In the genomic region with DNA sequence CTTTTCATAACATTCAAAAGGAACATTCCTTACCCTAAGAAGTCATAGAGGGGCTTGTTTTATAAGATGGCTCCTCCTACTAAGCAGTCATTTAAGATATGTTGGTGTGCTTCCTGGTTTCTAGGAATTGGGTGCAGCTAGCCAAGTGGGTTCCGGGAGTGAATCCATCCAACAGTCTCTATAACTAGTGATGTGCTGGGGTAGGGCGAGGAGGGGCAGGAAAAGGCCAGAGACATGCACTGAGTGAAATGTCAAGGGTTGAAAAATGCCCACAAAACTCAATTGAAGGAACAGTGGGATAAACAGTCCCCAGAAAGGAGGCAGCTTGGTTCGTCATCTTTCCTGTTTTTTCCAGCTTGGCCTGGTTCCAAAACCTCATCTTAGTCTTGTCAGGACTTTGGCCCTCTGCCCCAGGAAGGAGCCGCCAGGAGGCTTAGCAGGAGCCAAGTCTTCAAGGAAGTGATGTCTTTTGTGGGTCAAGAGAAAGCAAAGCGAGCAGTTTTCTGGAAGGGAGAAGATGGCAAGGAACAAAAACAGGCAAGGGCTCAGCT, we compare ENCODE assay signal across 9 mouse cellular contexts. TPM values are rescaled to one million over a fixed set of nuclear protein-coding genes. Genes with fewer than 3 reads are reported as not detected.
DNase-seq lines count a peak whose midpoint lies in the region; ATAC-seq and TF ChIP-seq lines count a peak whose summit lies in the region.
"Had no signal": no experiment of that assay in that cellular context is flagged by ENCODE, and none has a peak within 500 bp of the region (broad histone marks: within the 10 kb centered on the region; RNA-seq: fewer than 3 reads in every experiment).

No protein-coding gene starts in this region.

- H3K4me2 ChIP-seq in midbrain, embryonic 14.5 days (ENCODE audit: low read length): no peak overlapping the region
- H3K4me2 ChIP-seq in midbrain, embryonic 16.5 days (ENCODE audit: low read length): no peak overlapping the region
- no peak overlapping the region for H3K4me2 ChIP-seq in liver, postnatal 0 days (ENCODE audit: low read depth, low read length)
- peak overlapping the region; percentile 26; the same call in 1 of the 2 replicates for H3K4me2 ChIP-seq in stomach, embryonic 15.5 days
- H3K4me2 ChIP-seq: limb, embryonic 12.5 days had no signal

- WGBS in midbrain, embryonic 14.5 days: 59% methylated on average over 5 of the region's 5 CpGs
- 63% methylated on average over 5 of the region's 5 CpGs for WGBS in midbrain, embryonic 16.5 days
- WGBS in heart, embryonic 10.5 days: 67% methylated on average over 5 of the region's 5 CpGs
- WGBS in liver, postnatal 0 days (ENCODE audit: insufficient replicate concordance): 60% methylated on average over 5 of the region's 5 CpGs
- WGBS in stomach, embryonic 15.5 days: 27% methylated on average over 5 of the region's 5 CpGs

- ATAC-seq in midbrain, embryonic 14.5 days (ENCODE audit: low FRiP score, low TSS enrichment): no peak
- no peak for ATAC-seq in midbrain, embryonic 16.5 days
- ATAC-seq in common myeloid progenitor, adult 5-6 weeks (replicated peaks; ENCODE audit: low read depth, poor library complexity, severe bottlenecking): peak; percentile 22
- ATAC-seq in liver, postnatal 0 days: peak; percentile 14; the same call in 1 of the 2 replicates
- ATAC-seq in stomach, embryonic 15.5 days (ENCODE audit: insufficient read depth, low FRiP score, low read depth): peak; percentile 41; the same call in 1 of the 2 replicates

- H3K36me3 ChIP-seq in midbrain, embryonic 14.5 days (ENCODE audit: control insufficient read depth, insufficient read depth, low read length): no peaks in the 10 kb centered on the region
- no peaks in the 10 kb centered on the region for H3K36me3 ChIP-seq in midbrain, embryonic 16.5 days (ENCODE audit: control insufficient read depth, insufficient read depth, low read length)
- no peaks in the 10 kb centered on the region for H3K36me3 ChIP-seq in heart, embryonic 10.5 days
- H3K36me3 ChIP-seq in liver, postnatal 0 days (replicated peaks; ENCODE audit: insufficient read depth, low read length): no peaks in the 10 kb centered on the region
- no peaks in the 10 kb centered on the region for H3K36me3 ChIP-seq in stomach, embryonic 15.5 days
- H3K36me3 ChIP-seq: limb, embryonic 12.5 days had no signal

- H3K4me1 ChIP-seq in midbrain, embryonic 14.5 days (ENCODE audit: control insufficient read depth, insufficient read depth, low read length): 0 out of 2 replicates have a peak, but pooled peaks cover 2% of the 10 kb centered on the region
- peaks cover 2% of the 10 kb centered on the region; the same call in 1 of the 2 replicates for H3K4me1 ChIP-seq in midbrain, embryonic 16.5 days (ENCODE audit: control insufficient read depth, insufficient read depth, low read length)
- H3K4me1 ChIP-seq in heart, embryonic 10.5 days: peaks cover 25% of the 10 kb centered on the region
- H3K4me1 ChIP-seq in liver, postnatal 0 days (ENCODE audit: insufficient read depth): peaks cover 26% of the 10 kb centered on the region
- H3K4me1 ChIP-seq in stomach, embryonic 15.5 days: peaks cover 27% of the 10 kb centered on the region

- 0 out of 2 replicates have a peak overlapping the region, but pooled peaks have one; percentile 8 for H3K27ac ChIP-seq in midbrain, embryonic 14.5 days (replicated peaks; ENCODE audit: low read depth, low read length)
- no peak overlapping the region for H3K27ac ChIP-seq in midbrain, embryonic 16.5 days (ENCODE audit: low read length)
- peak overlapping the region; percentile 25; the same call in 1 of the 2 replicates for H3K27ac ChIP-seq in heart, embryonic 10.5 days
- peak overlapping the region; percentile 77 for H3K27ac ChIP-seq in liver, postnatal 0 days (ENCODE audit: low read depth)
- peak overlapping the region; percentile 51 for H3K27ac ChIP-seq in stomach, embryonic 15.5 days

- H3K9me3 ChIP-seq in midbrain, embryonic 14.5 days (ENCODE audit: control insufficient read depth, low read length): no peaks in the 10 kb centered on the region
- H3K9me3 ChIP-seq in midbrain, embryonic 16.5 days (replicated peaks; ENCODE audit: control insufficient read depth, low read length, poor library complexity, severe bottlenecking): no peaks in the 10 kb centered on the region
- no peaks in the 10 kb centered on the region for H3K9me3 ChIP-seq in heart, embryonic 10.5 days
- no peaks in the 10 kb centered on the region for H3K9me3 ChIP-seq in liver, postnatal 0 days (ENCODE audit: low read length)
- H3K9me3 ChIP-seq in stomach, embryonic 15.5 days: no peaks in the 10 kb centered on the region

- no peak overlapping the region for H3K4me3 ChIP-seq in midbrain, embryonic 14.5 days (replicated peaks; ENCODE audit: low read depth, low read length)
- H3K4me3 ChIP-seq in midbrain, embryonic 16.5 days (ENCODE audit: low read depth, low read length): no peak overlapping the region
- H3K4me3 ChIP-seq in heart, embryonic 10.5 days: no peak overlapping the region
- no peak overlapping the region for H3K4me3 ChIP-seq in liver, postnatal 0 days (ENCODE audit: low read depth, low read length)
- H3K4me3 ChIP-seq in stomach, embryonic 15.5 days (replicated peaks): no peak overlapping the region
- H3K4me3 ChIP-seq: limb, embryonic 12.5 days had no signal

- TF ChIP-seq EP300 in liver, postnatal 0 days (IDR thresholded peaks at IDR 0.05; ENCODE audit: low read depth): peak; percentile 71

- H3K27me3 ChIP-seq in midbrain, embryonic 14.5 days (ENCODE audit: control insufficient read depth, insufficient read depth, low read length): no peaks in the 10 kb centered on the region
- no peaks in the 10 kb centered on the region for H3K27me3 ChIP-seq in midbrain, embryonic 16.5 days (ENCODE audit: control insufficient read depth, insufficient read depth, low read depth, low read length)
- no peaks in the 10 kb centered on the region for H3K27me3 ChIP-seq in heart, embryonic 10.5 days (ENCODE audit: insufficient read depth, poor library complexity, severe bottlenecking)
- no peaks in the 10 kb centered on the region for H3K27me3 ChIP-seq in liver, postnatal 0 days (ENCODE audit: insufficient read depth, low read length)
- no peaks in the 10 kb centered on the region for H3K27me3 ChIP-seq in stomach, embryonic 15.5 days (replicated peaks)
- H3K27me3 ChIP-seq: limb, embryonic 12.5 days had no signal

- peak; percentile 63 for DNase-seq in midbrain, embryonic 14.5 days
- DNase-seq in heart, embryonic 10.5 days (ENCODE audit: low spot score): no peak
- peak; percentile 95 for DNase-seq in kidney, postnatal 10 days
- DNase-seq in liver, postnatal 0 days: peak; percentile 53
- DNase-seq in natural killer cell, adult 2 months (ENCODE audit: low spot score in 2 of 2): no peak

- no peak for TF ChIP-seq CTCF in liver, postnatal 0 days (IDR thresholded peaks at IDR 0.05; ENCODE audit: low read depth)

- H3K9ac ChIP-seq in midbrain, embryonic 14.5 days (replicated peaks; ENCODE audit: low read length): no peak overlapping the region
- H3K9ac ChIP-seq in midbrain, embryonic 16.5 days (ENCODE audit: low read depth, low read length): no peak overlapping the region
- H3K9ac ChIP-seq in liver, postnatal 0 days (replicated peaks): no peak overlapping the region
- H3K9ac ChIP-seq in stomach, embryonic 15.5 days: no peak overlapping the region
- H3K9ac ChIP-seq: limb, embryonic 12.5 days had no signal

RNA-seq across cellular contexts. Expression of a gene that starts 24.0 kb away (rescaled TPM):
- 83.2 and 83.5 TPM in 2 replicates for polyA plus RNA-seq in midbrain, embryonic 14.5 days (2014; fragmentation: Nextera tagmentation; extraction: Ambion mirVana)
- 68.7 and 76.8 TPM in 2 replicates for polyA plus RNA-seq in midbrain, embryonic 16.5 days (2015; fragmentation: Nextera tagmentation; extraction: Ambion mirVana)
- 160 and 201 TPM in 2 replicates for total RNA-seq in common myeloid progenitor, adult 5-6 weeks (2017)
- 54.7 and 69.5 TPM in 2 replicates for polyA plus RNA-seq in heart, embryonic 10.5 days (2016; fragmentation: Nextera tagmentation; extraction: Ambion mirVana)
- 30.1 and 30.5 TPM in 2 replicates for polyA plus RNA-seq in liver, postnatal 0 days (2015; fragmentation: Nextera tagmentation; extraction: Ambion mirVana)
- 69.2 and 76.9 TPM in 2 replicates for polyA plus RNA-seq in stomach, embryonic 15.5 days (2015; fragmentation: Nextera tagmentation; extraction: Ambion mirVana)

Comparison
In these comparisons a context has a peak if more than half of its experiments do, and no peak if none do; other contexts are left out.
1. ATAC-seq: peak in common myeloid progenitor, adult 5-6 weeks (single experiment), liver, postnatal 0 days (single experiment) and stomach, embryonic 15.5 days (single experiment); none in midbrain, embryonic 14.5 days (single experiment) and midbrain, embryonic 16.5 days (single experiment).
2. DNase-seq: peak in midbrain, embryonic 14.5 days (single experiment), kidney, postnatal 10 days (single experiment) and liver, postnatal 0 days (single experiment); none in heart, embryonic 10.5 days (single experiment) and natural killer cell, adult 2 months (0 of 2).